Mouse (Mus musculus): ENCODE results near the gene Nek6. TPM values are rescaled to one million over a fixed set of nuclear protein-coding genes. Genes with fewer than 3 reads are reported as not detected.
A peak's percentile ranks its signal among the peaks of the same experiment; 100 is the strongest.

Nek6 gene
- polyA plus RNA-seq, 1 experiment from 2014 or later = 75.9 TPM

GRCm38 (mm10) chr2:38541101-38541500 is 29.7 kb downstream of the Nek6 start:
- Histone ChIP-seq H3K4me2 (replicated peaks; ENCODE audit: low read depth, low read length) (no peak overlapping the region), H3K4me1 (ENCODE audit: control insufficient read depth, insufficient read depth, low read length) (peaks cover 25% of the 10 kb centered on the region), H3K4me3 (ENCODE audit: low read length) (no peak overlapping the region), H3K27me3 (ENCODE audit: control insufficient read depth, insufficient read depth, low read length) (no peaks in the 10 kb centered on the region), H3K36me3 (ENCODE audit: control insufficient read depth, insufficient read depth, low read length) (no peaks in the 10 kb centered on the region), H3K27ac (ENCODE audit: low read depth, low read length) (no peak overlapping the region), H3K9me3 (ENCODE audit: control insufficient read depth, low read length) (no peaks in the 10 kb centered on the region), H3K9ac (ENCODE audit: low read depth, low read length) (no peak overlapping the region)
- ATAC-seq (ENCODE audit: low FRiP score, low TSS enrichment) = no peak
- WGBS = 83% methylated on average over 3 of the region's 3 CpGs

GRCm38 (mm10) chr2:38541570-38541969 is 30.1 kb downstream of the Nek6 start:
- Histone ChIP-seq H3K9ac (ENCODE audit: low read depth, low read length) (no peak overlapping the region), H3K4me2 (replicated peaks; ENCODE audit: low read depth, low read length) (no peak overlapping the region), H3K4me1 (ENCODE audit: control insufficient read depth, insufficient read depth, low read length) (peaks cover 25% of the 10 kb centered on the region), H3K27me3 (ENCODE audit: control insufficient read depth, insufficient read depth, low read length) (no peaks in the 10 kb centered on the region), H3K27ac (ENCODE audit: low read depth, low read length) (no peak overlapping the region), H3K9me3 (ENCODE audit: control insufficient read depth, low read length) (no peaks in the 10 kb centered on the region), H3K4me3 (ENCODE audit: low read length) (no peak overlapping the region), H3K36me3 (ENCODE audit: control insufficient read depth, insufficient read depth, low read length) (no peaks in the 10 kb centered on the region)
- 78% methylated on average over 1 of the region's 1 CpGs for WGBS
- no peak for ATAC-seq (ENCODE audit: low FRiP score, low TSS enrichment)

GRCm38 (mm10) chr2:38542366-38542765 is 30.9 kb downstream of the Nek6 start:
- ATAC-seq (ENCODE audit: low FRiP score, low TSS enrichment) = no peak
- no peak overlapping the region for H3K4me3 ChIP-seq (ENCODE audit: low read length)
- no peak overlapping the region for H3K27ac ChIP-seq (ENCODE audit: low read depth, low read length)
- no peaks in the 10 kb centered on the region for H3K36me3 ChIP-seq (ENCODE audit: control insufficient read depth, insufficient read depth, low read length)
- H3K9me3 ChIP-seq (ENCODE audit: control insufficient read depth, low read length) = no peaks in the 10 kb centered on the region
- H3K9ac ChIP-seq (ENCODE audit: low read depth, low read length) = no peak overlapping the region
- no peak overlapping the region for H3K4me2 ChIP-seq (replicated peaks; ENCODE audit: low read depth, low read length)
- H3K4me1 ChIP-seq (ENCODE audit: control insufficient read depth, insufficient read depth, low read length) = peaks cover 23% of the 10 kb centered on the region
- H3K27me3 ChIP-seq (ENCODE audit: control insufficient read depth, insufficient read depth, low read length) = no peaks in the 10 kb centered on the region
- 48% methylated on average over 1 of the region's 1 CpGs for WGBS

DNA sequence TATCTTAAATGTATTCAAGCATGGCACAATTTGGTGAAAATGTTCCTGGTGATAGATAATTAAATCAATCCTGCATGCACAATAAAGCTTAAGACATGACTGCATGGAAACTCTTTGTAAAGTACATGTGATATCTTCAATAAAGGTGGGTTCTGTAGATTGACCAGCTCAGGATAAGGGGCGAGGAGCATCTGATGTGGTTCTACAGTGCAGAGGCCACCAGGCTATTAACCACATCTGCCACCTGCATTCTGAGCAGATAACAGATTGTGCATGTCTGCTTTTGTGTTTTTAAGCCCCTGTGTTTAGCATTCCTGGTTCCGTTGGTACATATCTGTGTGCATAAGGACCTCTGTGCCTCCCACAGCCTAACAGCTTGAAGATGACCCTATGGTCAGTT is 31.7 kb downstream of the Nek6 start:
- ATAC-seq (ENCODE audit: low FRiP score, low TSS enrichment) = no peak
- no peak overlapping the region for H3K27ac ChIP-seq (ENCODE audit: low read depth, low read length)
- peaks cover 21% of the 10 kb centered on the region for H3K4me1 ChIP-seq (ENCODE audit: control insufficient read depth, insufficient read depth, low read length)
- no peak overlapping the region for H3K9ac ChIP-seq (ENCODE audit: low read depth, low read length)
- no peak overlapping the region for H3K4me2 ChIP-seq (replicated peaks; ENCODE audit: low read depth, low read length)
- no peak overlapping the region for H3K4me3 ChIP-seq (ENCODE audit: low read length)
- no peaks in the 10 kb centered on the region for H3K9me3 ChIP-seq (ENCODE audit: control insufficient read depth, low read length)
- no peaks in the 10 kb centered on the region for H3K27me3 ChIP-seq (ENCODE audit: control insufficient read depth, insufficient read depth, low read length)
- whole genome bisulfite sequencing = 68% methylated on average over 2 of the region's 2 CpGs
- H3K36me3 ChIP-seq (ENCODE audit: control insufficient read depth, insufficient read depth, low read length) = no peaks in the 10 kb centered on the region

DNA sequence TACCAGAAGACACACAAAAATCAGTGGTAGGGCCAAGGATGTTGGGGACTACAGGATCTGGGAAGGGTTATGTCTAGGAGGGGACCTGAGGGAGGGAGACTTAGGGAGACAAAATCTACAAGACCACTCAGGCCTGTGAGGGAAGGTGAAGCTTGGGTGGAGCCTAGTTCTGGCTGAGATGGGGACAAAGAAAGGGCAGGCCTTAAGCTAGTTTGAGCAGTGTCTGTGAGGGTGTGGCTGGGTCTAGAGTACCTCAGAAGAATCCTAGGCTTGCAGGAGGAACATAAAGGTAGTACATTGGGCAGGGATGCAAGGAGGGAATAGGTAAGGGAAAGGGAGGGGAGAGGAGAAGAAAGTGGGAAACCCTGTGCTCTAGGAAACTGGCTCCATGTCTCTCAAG is 32.9 kb downstream of the Nek6 start:
- Histone ChIP-seq H3K9me3 (ENCODE audit: control insufficient read depth, low read length) (no peaks in the 10 kb centered on the region), H3K9ac (ENCODE audit: low read depth, low read length) (no peak overlapping the region), H3K4me1 (ENCODE audit: control insufficient read depth, insufficient read depth, low read length) (peaks cover 21% of the 10 kb centered on the region), H3K4me2 (replicated peaks; ENCODE audit: low read depth, low read length) (no peak overlapping the region), H3K36me3 (ENCODE audit: control insufficient read depth, insufficient read depth, low read length) (no peaks in the 10 kb centered on the region), H3K27me3 (ENCODE audit: control insufficient read depth, insufficient read depth, low read length) (no peaks in the 10 kb centered on the region), H3K27ac (ENCODE audit: low read depth, low read length) (0 out of 2 replicates have a peak overlapping the region, but pooled peaks have one; percentile 5), H3K4me3 (ENCODE audit: low read length) (no peak overlapping the region)
- no peak for ATAC-seq (ENCODE audit: low FRiP score, low TSS enrichment)

GRCm38 (mm10) chr2:38544982-38545381 is 33.5 kb downstream of the Nek6 start:
- no peaks in the 10 kb centered on the region for H3K9me3 ChIP-seq (ENCODE audit: control insufficient read depth, low read length)
- H3K27me3 ChIP-seq (ENCODE audit: control insufficient read depth, insufficient read depth, low read length) = no peaks in the 10 kb centered on the region
- no peak overlapping the region for H3K4me2 ChIP-seq (replicated peaks; ENCODE audit: low read depth, low read length)
- H3K9ac ChIP-seq (ENCODE audit: low read depth, low read length) = no peak overlapping the region
- H3K36me3 ChIP-seq (ENCODE audit: control insufficient read depth, insufficient read depth, low read length) = no peaks in the 10 kb centered on the region
- H3K27ac ChIP-seq (ENCODE audit: low read depth, low read length) = 0 out of 2 replicates have a peak overlapping the region, but pooled peaks have one; percentile 5
- H3K4me1 ChIP-seq (ENCODE audit: control insufficient read depth, insufficient read depth, low read length) = peaks cover 21% of the 10 kb centered on the region
- 79% methylated on average over 6 of the region's 6 CpGs for WGBS
- ATAC-seq (ENCODE audit: low FRiP score, low TSS enrichment) = no peak
- H3K4me3 ChIP-seq (ENCODE audit: low read length) = no peak overlapping the region

DNA sequence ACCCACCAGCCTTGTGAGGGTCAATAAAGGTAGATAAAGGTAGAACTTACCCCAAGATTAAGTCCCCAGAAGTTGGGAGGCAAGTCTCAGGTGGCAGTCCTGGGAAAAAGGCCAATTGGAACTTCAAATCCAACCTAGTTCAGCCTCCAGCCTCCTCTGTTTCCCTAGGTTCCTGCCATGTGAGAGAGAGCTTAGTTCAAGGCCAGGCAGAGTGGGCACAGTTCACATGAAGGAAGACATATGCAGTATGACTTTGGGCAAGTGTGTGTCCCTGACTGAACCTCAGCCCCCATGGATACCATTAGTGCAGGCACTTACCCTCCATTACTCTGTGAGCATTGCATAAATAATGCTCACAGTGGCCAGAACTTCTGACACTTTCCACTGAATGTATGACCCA is 34.3 kb downstream of the Nek6 start:
- Histone ChIP-seq H3K9me3 (ENCODE audit: control insufficient read depth, low read length) (no peaks in the 10 kb centered on the region), H3K4me3 (ENCODE audit: low read length) (no peak overlapping the region), H3K36me3 (ENCODE audit: control insufficient read depth, insufficient read depth, low read length) (peaks cover 4% of the 10 kb centered on the region; the same call in 1 of the 2 replicates), H3K27ac (ENCODE audit: low read depth, low read length) (no peak overlapping the region; the same call in 1 of the 2 replicates), H3K4me2 (replicated peaks; ENCODE audit: low read depth, low read length) (no peak overlapping the region), H3K9ac (ENCODE audit: low read depth, low read length) (no peak overlapping the region), H3K27me3 (ENCODE audit: control insufficient read depth, insufficient read depth, low read length) (no peaks in the 10 kb centered on the region), H3K4me1 (ENCODE audit: control insufficient read depth, insufficient read depth, low read length) (peaks cover 21% of the 10 kb centered on the region)
- ATAC-seq (ENCODE audit: low FRiP score, low TSS enrichment) = no peak

DNA sequence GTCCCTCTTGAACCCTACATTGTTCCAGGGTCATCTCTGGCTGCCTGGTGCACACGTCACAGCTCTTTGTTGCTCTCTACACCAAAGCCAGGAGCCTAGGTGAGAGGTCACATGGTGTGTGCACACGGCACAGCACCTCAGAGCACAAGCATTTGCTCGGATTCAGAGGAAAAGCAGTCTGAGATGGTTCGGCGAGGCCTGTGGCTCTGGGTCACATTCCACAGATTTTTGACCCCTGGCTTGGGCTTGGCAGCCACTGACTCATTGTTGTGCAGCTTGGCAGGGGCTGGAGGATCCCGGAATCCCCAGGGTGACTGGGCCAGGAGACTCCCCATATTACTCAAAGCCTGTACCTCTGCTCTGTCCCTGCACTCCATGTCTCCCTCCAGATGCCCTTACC is 34.8 kb downstream of the Nek6 start:
- Histone ChIP-seq H3K27me3 (ENCODE audit: control insufficient read depth, insufficient read depth, low read length) (no peaks in the 10 kb centered on the region), H3K4me1 (ENCODE audit: control insufficient read depth, insufficient read depth, low read length) (peaks cover 21% of the 10 kb centered on the region), H3K36me3 (ENCODE audit: control insufficient read depth, insufficient read depth, low read length) (peaks cover 10% of the 10 kb centered on the region; the same call in 1 of the 2 replicates), H3K9ac (ENCODE audit: low read depth, low read length) (no peak overlapping the region), H3K9me3 (ENCODE audit: control insufficient read depth, low read length) (no peaks in the 10 kb centered on the region), H3K27ac (ENCODE audit: low read depth, low read length) (no peak overlapping the region; the same call in 1 of the 2 replicates), H3K4me2 (replicated peaks; ENCODE audit: low read depth, low read length) (no peak overlapping the region), H3K4me3 (ENCODE audit: low read length) (no peak overlapping the region)
- 18% methylated on average over 6 of the region's 6 CpGs for WGBS
- peak; percentile 44; the same call in 1 of the 2 replicates for ATAC-seq (ENCODE audit: low FRiP score, low TSS enrichment)

DNA sequence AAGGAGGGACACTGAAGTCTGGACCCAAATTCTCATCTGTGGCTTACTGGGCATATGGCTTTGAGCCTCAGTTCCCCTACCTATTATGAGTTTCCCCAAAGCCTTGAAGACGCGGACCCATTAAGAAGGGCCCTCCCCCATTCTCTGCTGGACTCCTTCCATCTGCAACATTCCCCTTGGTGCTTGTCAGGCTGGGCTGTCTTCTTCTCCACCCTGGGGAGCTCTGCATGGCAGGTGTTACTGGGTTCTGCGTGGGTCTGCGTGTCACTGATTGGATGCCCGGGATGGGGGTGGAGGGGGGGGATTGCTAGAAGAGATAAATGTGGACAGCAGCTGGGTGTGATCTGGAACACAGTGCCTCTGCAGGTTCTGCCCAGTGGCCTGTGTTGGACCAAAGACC is 35.3 kb downstream of the Nek6 start:
- H3K36me3 ChIP-seq (ENCODE audit: control insufficient read depth, insufficient read depth, low read length) = peaks cover 14% of the 10 kb centered on the region; the same call in 1 of the 2 replicates
- no peak overlapping the region for H3K4me3 ChIP-seq (ENCODE audit: low read length)
- ATAC-seq (ENCODE audit: low FRiP score, low TSS enrichment) = no peak
- 78% methylated on average over 5 of the region's 5 CpGs for WGBS
- no peak overlapping the region for H3K4me2 ChIP-seq (replicated peaks; ENCODE audit: low read depth, low read length)
- H3K27me3 ChIP-seq (ENCODE audit: control insufficient read depth, insufficient read depth, low read length) = no peaks in the 10 kb centered on the region
- H3K4me1 ChIP-seq (ENCODE audit: control insufficient read depth, insufficient read depth, low read length) = peaks cover 21% of the 10 kb centered on the region
- H3K9ac ChIP-seq (ENCODE audit: low read depth, low read length) = no peak overlapping the region
- H3K9me3 ChIP-seq (ENCODE audit: control insufficient read depth, low read length) = no peaks in the 10 kb centered on the region
- H3K27ac ChIP-seq (ENCODE audit: low read depth, low read length) = no peak overlapping the region
